ENCODE assay signal across 13 mouse cellular contexts in the genomic region with DNA sequence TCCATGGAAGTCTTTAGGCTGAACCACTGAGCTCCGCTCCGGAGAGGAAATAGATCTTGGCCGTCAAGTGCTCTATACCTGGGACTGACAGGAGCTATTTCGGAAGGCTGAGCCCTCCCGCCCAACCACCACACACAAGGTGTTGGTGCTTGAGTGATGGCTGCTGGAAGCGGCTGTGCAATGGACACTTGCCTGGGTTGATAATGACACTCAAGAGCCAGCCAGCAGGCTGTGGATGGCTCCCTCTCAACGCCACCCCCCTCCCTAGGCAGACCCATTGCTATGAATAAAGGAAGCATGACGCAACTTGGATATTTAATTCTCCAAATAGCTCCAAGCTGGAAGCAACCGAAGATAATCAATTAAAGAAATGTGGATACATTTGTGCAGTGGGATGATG. TPM values are rescaled to one million over a fixed set of nuclear protein-coding genes. Genes with fewer than 3 reads are reported as not detected.
A peak's percentile ranks its signal among the peaks of the same experiment; 100 is the strongest.
DNase-seq lines count a peak whose midpoint lies in the region; ATAC-seq and TF ChIP-seq lines count a peak whose summit lies in the region.
"Had no signal": no experiment of that assay in that cellular context is flagged by ENCODE, and none has a peak within 500 bp of the region (broad histone marks: within the 10 kb centered on the region; RNA-seq: fewer than 3 reads in every experiment).

No protein-coding gene starts in this region.

- H3K4me1 ChIP-seq in heart, embryonic 11.5 days (ENCODE audit: control insufficient read depth, insufficient read depth, low read length): peaks cover 48% of the 10 kb centered on the region
- H3K4me1 ChIP-seq in lung, embryonic 16.5 days (replicated peaks; ENCODE audit: control insufficient read depth, insufficient read depth, low read length): peaks cover 38% of the 10 kb centered on the region
- peaks cover 81% of the 10 kb centered on the region for H3K4me1 ChIP-seq in heart, embryonic 13.5 days
- H3K4me1 ChIP-seq in stomach, postnatal 0 days (replicated peaks; ENCODE audit: control insufficient read depth, insufficient read depth): peaks cover 6% of the 10 kb centered on the region; the same call in 1 of the 2 replicates

- no peak overlapping the region for H3K27ac ChIP-seq in heart, embryonic 11.5 days (ENCODE audit: low read depth, low read length)
- peak overlapping the region; percentile 43 for H3K27ac ChIP-seq in lung, embryonic 16.5 days (ENCODE audit: low read length)
- H3K27ac ChIP-seq in heart, embryonic 13.5 days (replicated peaks): peak overlapping the region; percentile 65
- H3K27ac ChIP-seq in stomach, postnatal 0 days (replicated peaks): peak overlapping the region; percentile 40
- H3K27ac ChIP-seq: liver, embryonic 14.5 days; neural tube, embryonic 12.5 days had no signal

- TF ChIP-seq CTCF in stomach, postnatal 0 days (IDR thresholded peaks at IDR 0.05; ENCODE audit: low read depth): no peak

- intact Hi-C loops in left cerebral cortex, postnatal 4 days (cut with DNase I): no loop called here

- H3K9ac ChIP-seq in heart, embryonic 11.5 days (ENCODE audit: low read depth, low read length): no peak overlapping the region
- H3K9ac ChIP-seq in lung, embryonic 16.5 days (ENCODE audit: low read length): no peak overlapping the region
- no peak overlapping the region for H3K9ac ChIP-seq in heart, embryonic 13.5 days
- H3K9ac ChIP-seq in stomach, postnatal 0 days (ENCODE audit: low read length): no peak overlapping the region
- H3K9ac ChIP-seq: liver, embryonic 14.5 days; neural tube, embryonic 12.5 days had no signal

- ATAC-seq in heart, embryonic 11.5 days (replicated peaks; ENCODE audit: insufficient number of reproducible peaks, low FRiP score, low TSS enrichment): no peak
- ATAC-seq in lung, embryonic 16.5 days (ENCODE audit: low read depth): no peak
- ATAC-seq in heart, embryonic 13.5 days (ENCODE audit: extremely low read depth, insufficient number of reproducible peaks, low FRiP score, low TSS enrichment): no peak
- ATAC-seq in stomach, postnatal 0 days (ENCODE audit: low FRiP score, low TSS enrichment): no peak

- no peak overlapping the region for H3K4me2 ChIP-seq in heart, embryonic 11.5 days
- H3K4me2 ChIP-seq in lung, embryonic 16.5 days (ENCODE audit: low read depth, low read length): no peak overlapping the region
- H3K4me2 ChIP-seq in heart, embryonic 13.5 days: peak overlapping the region; percentile 14; the same call in 1 of the 2 replicates
- no peak overlapping the region for H3K4me2 ChIP-seq in stomach, postnatal 0 days (replicated peaks; ENCODE audit: low read depth)
- H3K4me2 ChIP-seq: midbrain, embryonic 11.5 days; neural tube, embryonic 12.5 days had no signal

- H3K27me3 ChIP-seq in heart, embryonic 11.5 days (ENCODE audit: control insufficient read depth, insufficient read depth, low read length): no peaks in the 10 kb centered on the region
- no peaks in the 10 kb centered on the region for H3K27me3 ChIP-seq in lung, embryonic 16.5 days (ENCODE audit: control insufficient read depth, insufficient read depth, low read depth, low read length)
- 0 out of 2 replicates have a peak, but pooled peaks cover 6% of the 10 kb centered on the region for H3K27me3 ChIP-seq in heart, embryonic 13.5 days (replicated peaks)
- no peaks in the 10 kb centered on the region for H3K27me3 ChIP-seq in stomach, postnatal 0 days (ENCODE audit: control insufficient read depth, insufficient read depth, low read length)
- H3K27me3 ChIP-seq: neural tube, embryonic 12.5 days had no signal

- 57% methylated on average over 9 of the region's 9 CpGs for WGBS in heart, embryonic 11.5 days (ENCODE audit: insufficient replicate concordance)
- 63% methylated on average over 9 of the region's 9 CpGs for WGBS in lung, embryonic 16.5 days
- WGBS in heart, embryonic 13.5 days: 35% methylated on average over 9 of the region's 9 CpGs
- WGBS in stomach, postnatal 0 days: 71% methylated on average over 9 of the region's 9 CpGs

- H3K9me3 ChIP-seq in heart, embryonic 11.5 days (replicated peaks; ENCODE audit: control insufficient read depth, low read length): no peaks in the 10 kb centered on the region
- H3K9me3 ChIP-seq in lung, embryonic 16.5 days (ENCODE audit: control insufficient read depth, low read length): no peaks in the 10 kb centered on the region
- H3K9me3 ChIP-seq in heart, embryonic 13.5 days: no peaks in the 10 kb centered on the region
- H3K9me3 ChIP-seq in stomach, postnatal 0 days (ENCODE audit: control insufficient read depth, low read length): no peaks in the 10 kb centered on the region
- H3K9me3 ChIP-seq: neural tube, embryonic 12.5 days had no signal

- TF ChIP-seq EP300 in stomach, postnatal 0 days (optimal IDR thresholded peaks at IDR 0.05): no peak

- no peaks in the 10 kb centered on the region for H3K36me3 ChIP-seq in heart, embryonic 11.5 days (ENCODE audit: control insufficient read depth, insufficient read depth, low read length)
- H3K36me3 ChIP-seq in lung, embryonic 16.5 days (ENCODE audit: control insufficient read depth, insufficient read depth, low read length): no peaks in the 10 kb centered on the region
- H3K36me3 ChIP-seq in heart, embryonic 13.5 days: no peaks in the 10 kb centered on the region
- H3K36me3 ChIP-seq in stomach, postnatal 0 days (ENCODE audit: control insufficient read depth, insufficient read depth, low read length): no peaks in the 10 kb centered on the region
- H3K36me3 ChIP-seq: neural tube, embryonic 12.5 days had no signal

- H3K4me3 ChIP-seq in heart, embryonic 11.5 days (ENCODE audit: low read depth, low read length): no peak overlapping the region
- H3K4me3 ChIP-seq in lung, embryonic 16.5 days (ENCODE audit: low read length): no peak overlapping the region
- H3K4me3 ChIP-seq in heart, embryonic 13.5 days: no peak overlapping the region
- no peak overlapping the region for H3K4me3 ChIP-seq in stomach, postnatal 0 days (ENCODE audit: low read depth, low read length)
- H3K4me3 ChIP-seq: erythroblast, embryonic 14.5 days; neural tube, embryonic 12.5 days had no signal

- DNase-seq in heart, adult 11 months: peak; percentile 97
- DNase-seq in lung, postnatal 25 days (ENCODE audit: low spot score): no peak
- DNase-seq in stomach, postnatal 0 days (ENCODE audit: low spot score): no peak
- DNase-seq in neural tube, embryonic 10.5 days (ENCODE audit: extremely low spot score, low spot score): no peak
- DNase-seq in left cerebral cortex, postnatal 4 days: no peak
- DNase-seq: cerebellum, adult 11 months had no signal

RNA-seq across cellular contexts. Expression of gene Sec14l1, which starts 20.3 kb away (rescaled TPM):
- polyA plus RNA-seq in heart, embryonic 11.5 days (2014; fragmentation: Nextera tagmentation; extraction: Ambion mirVana): 32.6 and 39.4 TPM in 2 replicates
- 74.5 and 76.5 TPM in 2 replicates for polyA plus RNA-seq in lung, embryonic 16.5 days (2015; fragmentation: Nextera tagmentation; extraction: Ambion mirVana)
- 44.5 and 45.3 TPM in 2 replicates for polyA plus RNA-seq in heart, embryonic 13.5 days (2015; fragmentation: Nextera tagmentation; extraction: Ambion mirVana)
- 28.4 and 30.5 TPM in 2 replicates for polyA plus RNA-seq in stomach, postnatal 0 days (2015; fragmentation: Nextera tagmentation; extraction: Ambion mirVana)
- total RNA-seq in left cerebral cortex, postnatal 4 days (2021): 100 to 1,000 TPM; 127 to 130 TPM
